Mouse (Mus musculus): ENCODE measurements around the gene Zfhx3.
A peak's percentile ranks its signal among the peaks of the same experiment; 100 is the strongest.

DNA sequence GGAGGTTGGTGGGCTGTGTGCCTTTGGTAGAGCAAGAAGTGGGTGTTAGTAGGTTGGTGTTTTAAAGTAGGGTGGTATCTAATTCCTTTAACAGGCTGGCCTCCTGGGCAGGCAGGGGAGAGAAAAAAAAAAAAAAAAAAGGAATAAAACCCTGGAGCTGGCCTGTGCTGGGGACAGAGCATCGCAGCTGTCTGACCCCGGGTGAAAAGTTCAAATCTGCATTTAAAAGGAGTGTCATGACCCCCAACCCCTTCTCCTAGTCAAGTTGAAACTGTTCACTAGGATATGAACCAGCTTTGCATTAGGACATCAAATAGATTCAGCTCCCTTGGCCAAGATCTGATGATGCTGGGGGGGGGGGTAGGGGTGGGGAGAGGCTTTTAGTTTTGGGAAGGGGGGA lies 786.7 kb downstream of the Zfhx3 start:
- TF ChIP-seq CTCF (IDR thresholded peaks at IDR 0.05; ENCODE audit: low read depth, low read length) (no peak), POLR2A (IDR thresholded peaks at IDR 0.05; ENCODE audit: insufficient read depth, low read length) (no peak), EP300 (IDR thresholded peaks at IDR 0.05; ENCODE audit: insufficient read depth, low read depth, low read length) (peak; percentile 84)
